Mouse (Mus musculus) cerebral cortex, adult 2 months (tissue): ENCODE results near the gene Catip.

Source experiments
- WGBS: fragments of 180-500 bp; shearing (Covaris S2); methylation state at CpG from one replicate; pipeline ENCODE4 v1.1.7; 2018; 5-methylcytosine and 5-hydroxymethylcytosine counted together

The Catip gene

GRCm38 (mm10) chr1:74361812-74362211 lies at the start of gene Catip:
Gene Catip (plus strand): TSS chr1:74362108.
- WGBS: 2% methylated on average over 2 of the region's 2 CpGs

- 1% methylated on average over 3 of the region's 3 CpGs for WGBS
Observed at GRCm38 (mm10) chr1:74313049-74313692, 48.7 kb upstream of the Catip start.

- WGBS: 75% methylated on average over 3 of the region's 3 CpGs
Observed at GRCm38 (mm10) chr1:74314796-74315195, 47.1 kb upstream of the Catip start.

DNA sequence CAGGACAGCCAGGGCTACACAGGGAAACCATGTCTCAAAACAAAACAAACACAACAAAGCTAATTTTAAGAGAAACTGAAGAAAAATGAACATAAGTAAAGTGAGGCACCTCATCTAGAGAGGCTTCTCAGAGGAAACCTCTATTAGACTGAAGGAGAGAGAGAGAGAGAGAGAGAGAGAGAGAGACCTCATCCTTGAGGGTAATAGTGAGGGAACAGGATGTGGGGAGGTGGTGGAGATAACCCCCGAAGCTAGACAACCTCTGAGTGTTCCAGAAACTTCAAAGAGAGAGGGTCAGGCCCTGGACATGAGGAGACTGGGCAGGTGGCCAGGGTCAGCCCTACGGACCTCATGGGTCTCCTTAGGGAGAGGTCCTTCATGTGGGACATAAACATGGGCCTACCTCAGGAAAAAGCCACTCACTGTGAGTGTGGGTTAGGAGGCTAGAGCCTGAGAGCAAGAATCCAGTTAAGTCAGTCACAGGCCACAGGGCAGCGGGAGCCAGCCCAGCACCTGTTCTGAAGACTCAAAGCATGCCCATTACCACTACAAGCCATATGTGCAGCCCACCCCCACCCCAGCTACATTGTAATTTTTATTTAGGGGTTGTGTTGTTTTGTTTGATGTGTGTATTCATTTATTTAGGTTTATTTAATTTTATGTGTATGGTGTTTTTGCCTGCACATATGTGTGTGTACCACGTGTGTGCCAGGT lies 45.6 kb upstream of the Catip start:
- WGBS: 78% methylated on average over 4 of the region's 4 CpGs

DNA sequence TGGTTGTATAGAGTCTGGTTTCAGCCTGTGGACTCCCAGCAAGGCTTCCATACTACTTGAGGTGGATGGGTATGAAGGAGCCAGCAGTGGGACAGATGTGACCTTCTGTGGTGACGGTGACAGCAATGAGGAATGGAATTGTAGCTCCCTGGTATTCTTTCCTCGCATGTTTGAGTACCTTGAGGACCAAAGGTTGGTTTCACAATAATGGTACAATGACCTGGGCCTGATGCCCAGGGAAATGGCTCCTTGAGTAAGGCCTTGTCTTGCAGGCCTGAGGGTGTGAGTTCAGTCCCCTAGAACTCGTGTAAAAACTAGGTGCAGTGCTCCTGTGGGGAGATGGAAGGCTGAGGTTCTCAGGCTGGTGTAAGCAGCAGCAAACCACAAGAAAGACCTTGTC lies 43.2 kb upstream of the Catip start:
- WGBS: over 99% methylated on average over 3 of the region's 3 CpGs

DNA sequence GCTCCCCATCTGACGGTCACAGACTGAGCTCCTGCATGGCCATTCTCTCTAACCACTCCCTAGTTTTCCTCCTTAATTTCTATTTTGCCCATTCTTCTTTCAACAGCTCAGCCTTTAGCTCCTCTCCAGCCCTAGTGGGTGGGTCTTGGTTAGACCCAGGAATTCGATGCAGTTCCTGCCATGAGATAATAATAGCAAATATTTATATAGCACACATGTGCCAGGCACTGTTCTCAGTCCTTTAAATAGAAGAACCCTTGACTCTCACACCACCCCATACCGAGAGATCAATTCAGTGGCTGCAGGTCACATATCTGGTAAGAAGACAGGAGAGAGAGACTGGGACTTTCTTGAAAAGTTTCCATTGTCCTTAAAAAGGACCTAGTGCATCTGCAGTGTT lies 40.5 kb upstream of the Catip start:
- WGBS: 83% methylated on average over 3 of the region's 3 CpGs

DNA sequence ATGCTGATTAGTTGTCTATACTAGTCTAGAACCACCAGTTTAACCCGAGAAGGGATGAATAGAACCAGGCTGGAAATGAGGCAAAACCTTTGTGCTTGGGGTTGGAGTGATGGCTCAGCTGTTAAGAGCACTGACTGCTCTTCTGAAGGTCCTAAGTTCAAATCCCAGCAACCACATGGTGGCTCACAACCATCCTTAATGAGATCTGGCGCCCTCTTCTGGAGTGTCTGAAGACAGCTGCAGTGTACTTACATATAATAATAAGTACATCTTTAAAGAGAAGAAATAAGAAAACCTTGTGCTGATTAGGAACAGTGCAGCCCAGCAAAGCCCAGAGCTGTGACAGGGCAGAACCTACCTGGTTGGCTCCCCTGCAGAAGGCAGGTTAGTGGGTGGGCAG lies 35.0 kb upstream of the Catip start:
- WGBS: 77% methylated on average over 2 of the region's 2 CpGs

DNA sequence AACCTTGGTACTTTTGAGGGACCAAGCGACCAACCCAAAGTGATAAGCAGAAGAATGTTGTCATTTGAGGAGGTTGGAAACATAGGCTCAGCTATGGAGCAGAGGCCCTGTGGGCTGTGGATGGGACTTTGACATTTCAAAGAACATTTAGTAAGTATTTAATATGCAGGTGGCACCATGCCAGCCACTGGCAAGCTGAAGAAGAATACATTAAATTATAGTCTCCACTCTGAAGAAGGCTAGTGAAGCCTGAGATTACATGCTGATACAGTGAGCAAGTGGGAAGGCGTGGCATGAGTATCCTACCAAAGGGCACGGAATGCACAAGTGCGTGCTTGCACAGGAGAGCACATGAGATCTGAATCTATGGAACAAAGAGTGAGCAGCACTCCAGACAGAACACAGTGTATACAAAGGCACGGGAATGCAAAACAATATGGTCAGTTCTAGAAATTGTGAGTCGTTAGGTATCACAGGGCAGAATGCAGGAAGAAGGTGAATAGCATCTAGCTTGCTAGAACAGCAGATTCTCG lies 31.9 kb upstream of the Catip start:
- WGBS: 67% methylated on average over 7 of the region's 7 CpGs

- 48% methylated on average over 4 of the region's 4 CpGs for WGBS
Observed at GRCm38 (mm10) chr1:74331046-74331681, 30.7 kb upstream of the Catip start.

DNA sequence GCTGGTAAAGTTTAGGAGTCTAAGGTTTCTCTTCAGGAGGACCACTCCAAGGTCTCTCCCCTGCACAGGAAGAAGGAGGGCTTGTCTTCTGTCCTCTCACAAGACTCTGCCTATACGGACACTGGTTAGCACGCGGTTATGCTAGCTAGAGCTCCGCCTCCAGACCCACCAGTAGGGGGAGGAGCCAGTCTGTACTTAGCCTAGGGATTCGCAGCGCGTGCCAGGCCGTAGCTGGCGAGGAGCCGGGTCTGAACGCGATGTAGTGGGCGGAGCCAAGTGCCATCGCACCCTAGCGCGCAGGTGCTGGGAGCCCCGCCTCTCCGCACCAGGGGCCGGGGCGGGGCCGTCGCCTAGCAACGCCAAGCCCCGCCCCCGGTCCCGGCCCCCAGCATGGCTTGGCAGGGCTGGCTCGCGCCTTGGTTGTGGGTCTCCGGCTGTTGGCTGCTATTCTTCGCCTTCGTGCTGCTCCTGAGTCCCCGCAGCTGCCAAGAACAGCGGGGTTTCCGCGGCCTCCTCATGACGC lies 29.6 kb upstream of the Catip start:
- under 1% methylated on average over 36 of the region's 36 CpGs for WGBS

GRCm38 (mm10) chr1:74332930-74333329 lies 29.0 kb upstream of the Catip start:
- WGBS: 3% methylated on average over 9 of the region's 9 CpGs

- WGBS: 84% methylated on average over 3 of the region's 3 CpGs
Observed at GRCm38 (mm10) chr1:74334607-74335006, 27.3 kb upstream of the Catip start.

DNA sequence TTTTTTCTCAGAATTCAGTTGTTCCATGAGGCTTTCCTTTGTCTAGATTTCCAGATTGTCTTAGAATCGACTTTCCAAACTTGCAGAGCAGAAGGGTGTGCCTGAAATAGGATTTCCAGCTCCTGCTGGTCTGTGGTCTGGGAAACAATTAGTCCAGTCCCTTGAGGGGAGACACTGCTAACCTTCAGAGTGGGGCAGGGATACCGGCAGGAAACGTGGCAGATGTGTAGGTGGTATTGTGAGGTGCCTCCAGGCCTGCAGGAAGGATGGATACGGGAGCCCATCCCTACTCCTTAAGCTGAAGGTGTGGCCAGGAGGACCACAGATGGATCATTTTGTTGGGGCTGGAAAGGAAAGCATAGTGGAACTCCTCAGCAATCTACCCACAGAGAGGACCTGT lies 26.9 kb upstream of the Catip start:
- 47% methylated on average over 4 of the region's 4 CpGs for WGBS

GRCm38 (mm10) chr1:74335436-74336170 lies 26.3 kb upstream of the Catip start:
- WGBS: 76% methylated on average over 6 of the region's 6 CpGs

DNA sequence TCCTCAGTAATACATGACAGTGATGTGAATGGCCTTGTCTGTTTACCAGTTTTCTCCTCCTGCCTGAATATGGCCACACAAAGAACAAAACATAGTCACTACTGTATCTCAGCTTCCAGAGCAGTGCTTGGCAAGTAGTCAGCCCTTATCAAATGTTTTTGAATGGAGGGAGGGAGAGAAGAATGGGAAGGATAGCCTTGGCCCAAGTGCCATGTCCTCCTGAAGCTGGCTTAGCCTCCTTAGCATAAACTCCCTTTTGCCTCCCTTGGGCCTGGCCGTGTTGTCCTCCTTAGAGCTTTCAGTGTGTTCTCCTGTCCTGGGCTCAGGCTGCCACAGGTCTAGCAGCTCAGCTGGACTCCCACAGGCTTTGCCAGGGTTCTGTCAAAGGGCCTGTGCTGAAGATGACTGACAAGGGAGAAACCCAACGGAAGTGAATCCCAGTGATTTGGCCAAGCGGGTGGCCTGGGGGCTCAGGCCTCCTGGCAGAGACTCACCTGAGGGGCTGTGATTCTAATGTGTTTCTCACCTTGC lies 24.6 kb upstream of the Catip start:
- WGBS: 88% methylated on average over 3 of the region's 3 CpGs

GRCm38 (mm10) chr1:74338013-74338412 lies 23.9 kb upstream of the Catip start:
- WGBS: 84% methylated on average over 5 of the region's 5 CpGs

DNA sequence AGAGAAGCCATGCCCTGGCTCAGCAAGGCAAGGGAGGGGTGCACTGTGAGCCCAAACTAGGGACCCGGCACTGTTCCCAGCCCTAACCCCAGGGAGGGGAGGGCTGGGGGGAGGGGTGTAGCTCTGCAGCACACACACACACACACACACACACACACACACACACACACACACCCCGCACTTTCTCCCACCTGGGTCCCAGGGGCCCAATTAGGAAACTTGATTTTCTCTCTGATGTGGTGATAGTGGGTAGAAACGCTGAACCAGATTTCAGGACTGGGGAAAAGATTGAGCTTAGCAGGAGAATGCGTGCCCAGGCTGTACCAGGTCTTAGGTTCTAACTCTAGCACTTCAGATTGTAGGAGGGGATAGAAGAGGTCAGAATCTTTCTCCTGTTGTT lies 23.3 kb upstream of the Catip start:
- WGBS: 76% methylated on average over 4 of the region's 4 CpGs

GRCm38 (mm10) chr1:74339917-74340316 lies 22.0 kb upstream of the Catip start:
- 79% methylated on average over 9 of the region's 9 CpGs for WGBS

DNA sequence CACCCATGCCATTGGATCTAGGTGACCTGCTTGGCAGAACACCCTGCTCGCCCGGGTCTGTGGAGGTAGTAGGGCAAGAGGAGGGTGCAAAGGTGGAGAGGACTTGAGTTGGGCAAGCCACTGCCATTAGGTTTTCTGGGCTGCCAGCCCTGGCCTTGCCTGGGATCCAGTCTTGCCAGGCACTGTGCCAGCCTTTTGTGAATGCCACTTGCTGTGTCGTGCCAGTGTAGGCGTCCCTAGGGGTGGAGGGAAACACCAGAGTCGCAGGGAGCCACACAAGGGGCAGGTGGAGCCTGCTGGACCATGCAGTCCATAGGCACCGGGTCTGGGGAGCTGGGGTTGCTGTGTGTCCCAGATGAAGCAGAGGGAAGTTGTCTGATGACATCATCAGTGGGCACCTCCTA lies 21.5 kb upstream of the Catip start:
- WGBS: 48% methylated on average over 6 of the region's 6 CpGs

DNA sequence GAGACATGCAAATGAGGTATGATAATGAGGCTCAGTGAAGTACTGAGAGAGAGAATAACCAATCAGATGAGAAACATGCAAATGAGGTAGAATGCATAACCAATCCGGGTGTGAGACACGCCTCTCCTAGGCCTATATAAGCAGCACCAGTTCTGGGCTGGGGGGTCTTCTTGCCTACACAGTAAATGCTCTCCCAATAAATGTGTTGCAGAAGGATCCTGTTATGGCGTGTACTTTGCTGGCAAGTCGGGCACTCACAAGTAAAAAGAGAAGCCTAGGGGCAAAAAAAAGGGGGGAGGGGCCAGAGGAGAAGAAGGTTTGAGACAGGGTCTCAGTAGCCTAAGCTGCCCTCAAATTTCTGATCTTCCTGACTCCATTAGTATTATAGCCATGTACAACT lies 20.9 kb upstream of the Catip start:
- WGBS: 93% methylated on average over 4 of the region's 4 CpGs

DNA sequence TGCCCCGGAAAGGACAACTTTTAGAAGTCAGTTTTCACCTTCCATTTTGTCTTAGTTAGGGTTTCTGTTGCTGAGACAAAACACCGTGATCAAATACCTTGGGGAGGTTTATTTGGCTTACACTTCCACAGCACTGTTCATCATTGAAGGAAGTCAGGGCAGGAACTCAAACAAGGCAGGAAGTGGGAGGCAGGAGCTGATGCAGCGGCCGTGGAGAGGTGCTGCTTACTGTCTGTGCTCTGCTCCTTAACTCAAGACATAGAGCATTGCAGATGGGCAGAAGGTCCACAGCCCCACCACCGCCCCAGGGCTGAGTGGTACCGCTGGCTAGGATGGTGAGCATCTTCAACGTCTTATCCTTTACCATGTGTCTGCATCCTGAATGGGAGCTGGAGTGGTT lies 20.0 kb upstream of the Catip start:
- 67% methylated on average over 7 of the region's 7 CpGs for WGBS

- WGBS: 86% methylated on average over 1 of the region's 1 CpGs
Observed at GRCm38 (mm10) chr1:74342308-74342707, 19.6 kb upstream of the Catip start.
